Mouse (Mus musculus): Measurements from ENCODE around the gene Fbrsl1. TPM values are rescaled to one million over a fixed set of nuclear protein-coding genes. Genes with fewer than 3 reads are reported as not detected.

The Fbrsl1 gene
- polyA plus RNA-seq, 1 experiment from 2014 or later = 4.6 TPM

DNA sequence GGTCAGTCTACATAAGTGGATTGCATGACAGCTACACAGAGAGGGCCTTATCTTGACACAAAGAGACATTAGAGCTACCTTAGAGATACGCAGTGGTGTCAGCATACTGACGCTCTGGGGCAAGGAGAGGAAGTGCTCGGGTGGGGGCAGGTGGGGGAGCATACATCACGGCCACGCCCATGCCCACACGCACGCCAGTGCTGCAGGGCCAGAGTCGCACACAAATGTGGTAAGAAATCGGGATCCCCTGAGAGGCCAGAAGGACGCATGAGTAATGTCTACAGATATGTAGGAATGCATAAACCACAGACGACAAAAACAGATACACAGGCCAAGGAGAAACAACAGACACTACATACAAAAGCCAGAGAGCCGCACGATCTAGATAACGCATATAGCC is 35.3 kb downstream of the Fbrsl1 start:
- H3K4me2 ChIP-seq (ENCODE audit: low read depth, low read length) = no peak overlapping the region
- H3K9me3 ChIP-seq (replicated peaks; ENCODE audit: control insufficient read depth, low read length) = no peaks in the 10 kb centered on the region
- ATAC-seq (replicated peaks; ENCODE audit: extremely low read depth, insufficient read depth, low FRiP score) = no peak
- no peak overlapping the region for H3K27ac ChIP-seq (ENCODE audit: low read length)
- H3K36me3 ChIP-seq (ENCODE audit: control insufficient read depth, insufficient read depth) = peaks cover 4% of the 10 kb centered on the region; the same call in 1 of the 2 replicates
- H3K27me3 ChIP-seq (ENCODE audit: control insufficient read depth, insufficient read depth, low read length) = no peaks in the 10 kb centered on the region
- no peak overlapping the region for H3K9ac ChIP-seq (ENCODE audit: low read length)
- H3K4me1 ChIP-seq (ENCODE audit: control insufficient read depth, insufficient read depth, low read length) = peaks cover 20% of the 10 kb centered on the region
- 78% methylated on average over 14 of the region's 14 CpGs for WGBS
- no peak overlapping the region for H3K4me3 ChIP-seq (ENCODE audit: low read length)

DNA sequence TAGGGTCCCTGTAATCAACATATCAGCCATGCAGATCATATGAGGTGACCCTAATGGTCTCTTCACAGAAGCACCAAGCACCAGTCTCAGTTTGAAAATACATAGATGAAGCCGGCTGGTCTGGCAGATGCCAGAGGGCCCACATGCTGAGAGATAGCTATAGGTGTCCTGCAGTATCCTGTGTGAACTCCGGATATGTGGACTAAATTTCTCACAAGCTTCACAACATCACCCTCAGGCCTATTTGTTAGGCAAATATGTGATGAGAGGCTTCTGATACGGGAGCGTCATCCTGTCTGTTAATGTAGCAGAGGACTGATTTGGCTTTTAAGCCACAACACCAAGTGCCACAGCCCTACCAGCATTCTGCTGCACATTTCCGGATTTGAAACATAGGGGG is 37.9 kb downstream of the Fbrsl1 start:
- no peak for ATAC-seq (replicated peaks; ENCODE audit: extremely low read depth, insufficient read depth, low FRiP score)
- Histone ChIP-seq H3K27ac (ENCODE audit: low read length) (no peak overlapping the region), H3K9ac (ENCODE audit: low read length) (no peak overlapping the region), H3K9me3 (replicated peaks; ENCODE audit: control insufficient read depth, low read length) (no peaks in the 10 kb centered on the region), H3K27me3 (ENCODE audit: control insufficient read depth, insufficient read depth, low read length) (no peaks in the 10 kb centered on the region), H3K4me2 (ENCODE audit: low read depth, low read length) (no peak overlapping the region), H3K36me3 (ENCODE audit: control insufficient read depth, insufficient read depth) (peaks cover 4% of the 10 kb centered on the region; the same call in 1 of the 2 replicates), H3K4me3 (ENCODE audit: low read length) (no peak overlapping the region), H3K4me1 (ENCODE audit: control insufficient read depth, insufficient read depth, low read length) (peaks cover 7% of the 10 kb centered on the region; the same call in 1 of the 2 replicates)
- 82% methylated on average over 5 of the region's 5 CpGs for WGBS

DNA sequence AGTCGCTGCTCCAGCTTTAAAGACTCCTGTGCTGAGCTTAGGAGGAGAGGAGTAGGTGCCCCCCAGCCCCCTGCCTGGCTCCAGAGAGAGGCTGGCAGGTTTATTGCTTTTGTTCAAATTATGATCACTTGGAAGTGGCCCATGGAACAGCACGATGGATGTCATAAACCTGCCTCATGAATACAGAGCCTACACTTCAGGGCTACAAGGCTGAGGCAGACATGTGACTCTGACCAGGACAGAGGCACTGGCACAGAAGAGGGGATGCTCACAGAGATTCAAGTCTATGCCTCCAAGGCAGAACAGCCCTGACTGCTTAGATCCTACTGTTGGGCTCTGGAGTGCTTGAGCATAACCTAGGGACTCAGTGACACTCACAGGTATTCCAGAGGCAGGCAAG is 39.3 kb downstream of the Fbrsl1 start:
- no peak overlapping the region for H3K27ac ChIP-seq (ENCODE audit: low read length)
- H3K4me1 ChIP-seq (ENCODE audit: control insufficient read depth, insufficient read depth, low read length) = peaks cover 14% of the 10 kb centered on the region
- ATAC-seq (replicated peaks; ENCODE audit: extremely low read depth, insufficient read depth, low FRiP score) = no peak
- H3K36me3 ChIP-seq (ENCODE audit: control insufficient read depth, insufficient read depth) = peaks cover 4% of the 10 kb centered on the region; the same call in 1 of the 2 replicates
- no peak overlapping the region for H3K9ac ChIP-seq (ENCODE audit: low read length)
- no peak overlapping the region for H3K4me2 ChIP-seq (ENCODE audit: low read depth, low read length)
- H3K4me3 ChIP-seq (ENCODE audit: low read length) = no peak overlapping the region
- H3K9me3 ChIP-seq (replicated peaks; ENCODE audit: control insufficient read depth, low read length) = no peaks in the 10 kb centered on the region
- no peaks in the 10 kb centered on the region for H3K27me3 ChIP-seq (ENCODE audit: control insufficient read depth, insufficient read depth, low read length)
- 88% methylated on average over 2 of the region's 2 CpGs for WGBS

- no peaks in the 10 kb centered on the region for H3K9me3 ChIP-seq (replicated peaks; ENCODE audit: control insufficient read depth, low read length)
- H3K4me1 ChIP-seq (ENCODE audit: control insufficient read depth, insufficient read depth, low read length) = peaks cover 16% of the 10 kb centered on the region
- 60% methylated on average over 8 of the region's 8 CpGs for WGBS
- no peak for ATAC-seq (replicated peaks; ENCODE audit: extremely low read depth, insufficient read depth, low FRiP score)
- H3K36me3 ChIP-seq (ENCODE audit: control insufficient read depth, insufficient read depth) = peaks cover 4% of the 10 kb centered on the region; the same call in 1 of the 2 replicates
- H3K9ac ChIP-seq (ENCODE audit: low read length) = no peak overlapping the region
- peak overlapping the region; percentile 7; the same call in 1 of the 2 replicates for H3K27ac ChIP-seq (ENCODE audit: low read length)
- H3K4me2 ChIP-seq (ENCODE audit: low read depth, low read length) = no peak overlapping the region
- no peak overlapping the region for H3K4me3 ChIP-seq (ENCODE audit: low read length)
- no peaks in the 10 kb centered on the region for H3K27me3 ChIP-seq (ENCODE audit: control insufficient read depth, insufficient read depth, low read length)
These were observed 42.1 kb downstream of the Fbrsl1 start for GRCm38 (mm10) chr5:110406065-110406714.

DNA sequence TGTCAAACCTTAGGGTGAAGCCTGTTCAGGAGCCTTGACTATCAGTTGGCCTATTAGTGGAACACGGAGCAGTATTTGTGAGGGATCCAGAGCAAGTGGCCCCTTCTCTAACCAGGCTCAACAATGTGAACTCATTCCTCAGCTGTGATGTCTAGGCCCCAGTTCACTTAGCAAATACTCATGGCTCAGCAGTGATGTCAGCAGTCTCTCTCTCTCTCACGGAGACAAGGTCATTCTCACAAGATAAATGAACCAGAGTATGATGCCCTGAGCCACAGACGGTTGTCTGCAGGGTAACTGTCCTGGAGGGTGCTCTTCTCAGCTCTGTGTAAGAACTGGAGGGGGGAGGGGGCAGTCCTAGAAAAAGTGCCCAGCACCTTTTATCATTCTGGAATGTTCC is 44.4 kb downstream of the Fbrsl1 start:
- Histone ChIP-seq H3K9ac (ENCODE audit: low read length) (no peak overlapping the region), H3K27me3 (ENCODE audit: control insufficient read depth, insufficient read depth, low read length) (no peaks in the 10 kb centered on the region), H3K4me3 (ENCODE audit: low read length) (no peak overlapping the region), H3K36me3 (ENCODE audit: control insufficient read depth, insufficient read depth) (peaks cover 4% of the 10 kb centered on the region; the same call in 1 of the 2 replicates), H3K27ac (ENCODE audit: low read length) (peak overlapping the region; percentile 30), H3K4me2 (ENCODE audit: low read depth, low read length) (no peak overlapping the region), H3K4me1 (ENCODE audit: control insufficient read depth, insufficient read depth, low read length) (peaks cover 16% of the 10 kb centered on the region), H3K9me3 (replicated peaks; ENCODE audit: control insufficient read depth, low read length) (no peaks in the 10 kb centered on the region)
- WGBS = 18% methylated on average over 3 of the region's 3 CpGs
- no peak; the same call in 1 of the 2 replicates for ATAC-seq (replicated peaks; ENCODE audit: extremely low read depth, insufficient read depth, low FRiP score)

- Histone ChIP-seq H3K27me3 (ENCODE audit: control insufficient read depth, insufficient read depth, low read length) (no peaks in the 10 kb centered on the region), H3K36me3 (ENCODE audit: control insufficient read depth, insufficient read depth) (no peaks in the 10 kb centered on the region), H3K4me1 (ENCODE audit: control insufficient read depth, insufficient read depth, low read length) (peaks cover 16% of the 10 kb centered on the region), H3K9me3 (replicated peaks; ENCODE audit: control insufficient read depth, low read length) (no peaks in the 10 kb centered on the region), H3K4me3 (ENCODE audit: low read length) (no peak overlapping the region), H3K4me2 (ENCODE audit: low read depth, low read length) (no peak overlapping the region), H3K27ac (ENCODE audit: low read length) (no peak overlapping the region), H3K9ac (ENCODE audit: low read length) (no peak overlapping the region)
- no peak for ATAC-seq (replicated peaks; ENCODE audit: extremely low read depth, insufficient read depth, low FRiP score)
- WGBS = 79% methylated on average over 2 of the region's 2 CpGs
These were observed 45.7 kb downstream of the Fbrsl1 start for GRCm38 (mm10) chr5:110402557-110402956.

GRCm38 (mm10) chr5:110401101-110401500 is 47.2 kb downstream of the Fbrsl1 start:
- Histone ChIP-seq H3K9me3 (replicated peaks; ENCODE audit: control insufficient read depth, low read length) (no peaks in the 10 kb centered on the region), H3K27ac (ENCODE audit: low read length) (no peak overlapping the region), H3K4me2 (ENCODE audit: low read depth, low read length) (no peak overlapping the region), H3K4me1 (ENCODE audit: control insufficient read depth, insufficient read depth, low read length) (peaks cover 9% of the 10 kb centered on the region), H3K4me3 (ENCODE audit: low read length) (no peak overlapping the region), H3K9ac (ENCODE audit: low read length) (no peak overlapping the region), H3K27me3 (ENCODE audit: control insufficient read depth, insufficient read depth, low read length) (no peaks in the 10 kb centered on the region), H3K36me3 (ENCODE audit: control insufficient read depth, insufficient read depth) (no peaks in the 10 kb centered on the region)
- 92% methylated on average over 8 of the region's 8 CpGs for WGBS
- no peak for ATAC-seq (replicated peaks; ENCODE audit: extremely low read depth, insufficient read depth, low FRiP score)

DNA sequence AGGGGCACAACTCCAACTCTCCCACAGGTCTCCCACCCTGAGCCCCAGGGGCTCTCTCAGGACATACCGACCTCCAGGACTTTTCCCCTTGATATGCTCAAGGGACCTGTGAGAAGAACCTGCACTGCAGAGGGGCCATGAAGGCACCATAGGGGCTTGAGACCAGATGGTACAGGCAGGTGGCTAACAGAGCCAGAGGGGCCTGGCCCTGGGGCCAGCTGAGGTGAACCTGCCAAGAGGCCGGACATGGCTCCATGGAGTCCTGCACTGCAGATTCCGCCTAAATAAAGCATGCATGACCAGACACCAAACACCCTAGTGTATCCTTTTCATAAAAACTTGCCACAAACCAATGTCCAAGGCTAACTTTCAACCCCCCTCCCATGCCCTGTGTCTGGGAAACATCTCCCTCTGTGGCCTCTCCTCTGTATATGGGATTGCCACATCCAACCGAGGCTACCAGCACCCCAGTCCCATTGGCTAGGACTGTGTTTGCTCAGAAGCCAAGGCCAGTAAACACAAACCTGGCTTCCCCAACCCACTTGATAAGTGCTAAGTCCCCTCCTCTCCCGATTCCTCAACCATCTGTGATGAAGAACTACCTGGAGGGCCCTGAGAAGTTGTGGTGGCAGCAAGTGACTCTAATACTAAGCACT is 53.2 kb downstream of the Fbrsl1 start:
- Histone ChIP-seq H3K4me3 (ENCODE audit: low read length) (no peak overlapping the region), H3K27me3 (ENCODE audit: control insufficient read depth, insufficient read depth, low read length) (no peaks in the 10 kb centered on the region), H3K9me3 (replicated peaks; ENCODE audit: control insufficient read depth, low read length) (no peaks in the 10 kb centered on the region), H3K4me2 (ENCODE audit: low read depth, low read length) (no peak overlapping the region), H3K9ac (ENCODE audit: low read length) (no peak overlapping the region), H3K4me1 (ENCODE audit: control insufficient read depth, insufficient read depth, low read length) (peaks cover 5% of the 10 kb centered on the region; the same call in 1 of the 2 replicates), H3K27ac (ENCODE audit: low read length) (no peak overlapping the region), H3K36me3 (ENCODE audit: control insufficient read depth, insufficient read depth) (peaks cover 4% of the 10 kb centered on the region; the same call in 1 of the 2 replicates)
- WGBS = 81% methylated on average over 5 of the region's 5 CpGs
- no peak for ATAC-seq (replicated peaks; ENCODE audit: extremely low read depth, insufficient read depth, low FRiP score)

DNA sequence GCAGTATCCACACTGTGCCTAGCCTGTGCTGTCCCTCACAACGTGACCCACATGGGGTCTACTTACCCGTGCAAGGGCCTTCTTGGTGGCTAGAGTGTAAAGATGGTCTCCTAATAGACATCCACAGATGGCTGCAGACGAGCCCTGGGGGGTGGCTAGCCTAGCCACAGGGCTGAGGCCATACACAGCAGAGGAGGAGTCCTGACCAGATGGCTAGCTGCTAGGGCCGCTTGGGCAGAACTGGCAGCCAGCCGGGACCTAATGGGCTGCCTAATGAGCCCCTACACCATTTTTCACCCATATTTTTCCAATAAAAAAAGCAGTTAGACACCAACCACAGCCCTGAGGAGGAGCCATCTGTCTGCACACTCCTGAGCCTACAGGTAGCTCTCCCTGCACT is 55.6 kb downstream of the Fbrsl1 start:
- no peak overlapping the region for H3K9ac ChIP-seq (ENCODE audit: low read length)
- H3K4me3 ChIP-seq (ENCODE audit: low read length) = no peak overlapping the region
- H3K36me3 ChIP-seq (ENCODE audit: control insufficient read depth, insufficient read depth) = peaks cover 4% of the 10 kb centered on the region; the same call in 1 of the 2 replicates
- no peaks in the 10 kb centered on the region for H3K9me3 ChIP-seq (replicated peaks; ENCODE audit: control insufficient read depth, low read length)
- no peaks in the 10 kb centered on the region for H3K27me3 ChIP-seq (ENCODE audit: control insufficient read depth, insufficient read depth, low read length)
- H3K27ac ChIP-seq (ENCODE audit: low read length) = no peak overlapping the region
- WGBS = 87% methylated on average over 5 of the region's 5 CpGs
- ATAC-seq (replicated peaks; ENCODE audit: extremely low read depth, insufficient read depth, low FRiP score) = no peak
- no peak overlapping the region for H3K4me2 ChIP-seq (ENCODE audit: low read depth, low read length)
- peaks cover 15% of the 10 kb centered on the region for H3K4me1 ChIP-seq (ENCODE audit: control insufficient read depth, insufficient read depth, low read length)
